In genomic region chr4:154855721-154856479, GRCm38 (mm10) we compare ENCODE assay signal across 8 mouse cellular contexts. TPM values are rescaled to one million over a fixed set of nuclear protein-coding genes. Genes with fewer than 3 reads are reported as not detected.
A peak's percentile ranks its signal among the peaks of the same experiment; 100 is the strongest.
DNase-seq lines count a peak whose midpoint lies in the region; ATAC-seq and TF ChIP-seq lines count a peak whose summit lies in the region.

No protein-coding gene starts in this region.

- H3K4me3 ChIP-seq in cortical plate, adult 2 months (ENCODE audit: insufficient read depth, low read length): peak overlapping the region; percentile 46
- peak overlapping the region; percentile 56 for H3K4me3 ChIP-seq in hindbrain, embryonic 16.5 days (ENCODE audit: low read length)
- peak overlapping the region; percentile 51 for H3K4me3 ChIP-seq in lung, embryonic 16.5 days (ENCODE audit: low read length)

- peak; percentile 96 for ATAC-seq in hindbrain, embryonic 16.5 days
- ATAC-seq in lung, embryonic 16.5 days (ENCODE audit: low read depth): peak; percentile 92

- peak overlapping the region; percentile 82 for H3K9ac ChIP-seq in hindbrain, embryonic 16.5 days (ENCODE audit: low read depth, low read length)
- H3K9ac ChIP-seq in lung, embryonic 16.5 days (ENCODE audit: low read length): peak overlapping the region; percentile 53

- H3K4me1 ChIP-seq in cortical plate, adult 2 months (ENCODE audit: control insufficient read depth, insufficient read depth, low read length): no peaks in the 10 kb centered on the region
- peaks cover 6% of the 10 kb centered on the region; the same call in 1 of the 2 replicates for H3K4me1 ChIP-seq in hindbrain, embryonic 16.5 days (ENCODE audit: control insufficient read depth, insufficient read depth, low read depth, low read length)
- H3K4me1 ChIP-seq in lung, embryonic 16.5 days (replicated peaks; ENCODE audit: control insufficient read depth, insufficient read depth, low read length): peaks cover 3% of the 10 kb centered on the region; the same call in 1 of the 2 replicates

- H3K27ac ChIP-seq in cortical plate, adult 2 months (ENCODE audit: insufficient read depth, low read length): peak overlapping the region; percentile 82
- peak overlapping the region; percentile 90 for H3K27ac ChIP-seq in hindbrain, embryonic 16.5 days (ENCODE audit: low read depth, low read length)
- no peak overlapping the region for H3K27ac ChIP-seq in lung, embryonic 16.5 days (ENCODE audit: low read length)

- peak; percentile 64 for DNase-seq in adrenal gland, adult 8-10 months
- peak; percentile 39 to 59 for DNase-seq in gastrocnemius, adult 8-10 months (ENCODE audit: low spot score in 2 of 2)
- peak; percentile 75 to 87 for DNase-seq in layer of hippocampus, postnatal 25 days (ENCODE audit: extremely low spot score in 1 of 2, low spot score in 1 of 2)
- peak; percentile 83 for DNase-seq in ovary, postnatal 36 days (ENCODE audit: low spot score)
- DNase-seq in urinary bladder, postnatal 36 days (ENCODE audit: low spot score in 2 of 2): peak; percentile 33 to 73

- under 1% methylated on average over 67 of the region's 110 CpGs for WGBS in hindbrain, embryonic 16.5 days
- under 1% methylated on average over 72 of the region's 110 CpGs for WGBS in lung, embryonic 16.5 days

- no peaks in the 10 kb centered on the region for H3K9me3 ChIP-seq in hindbrain, embryonic 16.5 days (ENCODE audit: control insufficient read depth, low read length)
- no peaks in the 10 kb centered on the region for H3K9me3 ChIP-seq in lung, embryonic 16.5 days (ENCODE audit: control insufficient read depth, low read length)

- peak; percentile 45 for TF ChIP-seq CTCF in cortical plate, adult 2 months (IDR thresholded peaks at IDR 0.05; ENCODE audit: extremely low read depth, insufficient read depth, low read length)

- H3K4me2 ChIP-seq in hindbrain, embryonic 16.5 days (ENCODE audit: low read length): peak overlapping the region; percentile 86
- H3K4me2 ChIP-seq in lung, embryonic 16.5 days (ENCODE audit: low read depth, low read length): peak overlapping the region; percentile 94

- no peaks in the 10 kb centered on the region for H3K36me3 ChIP-seq in hindbrain, embryonic 16.5 days (ENCODE audit: control insufficient read depth, insufficient read depth, low read length)
- H3K36me3 ChIP-seq in lung, embryonic 16.5 days (ENCODE audit: control insufficient read depth, insufficient read depth, low read length): no peaks in the 10 kb centered on the region

- TF ChIP-seq POLR2A in cortical plate, adult 2 months (IDR thresholded peaks at IDR 0.05; ENCODE audit: extremely low read depth, insufficient read depth, low read length): peak; percentile 37; the same call in 1 of the 2 replicates

- H3K27me3 ChIP-seq in hindbrain, embryonic 16.5 days (replicated peaks; ENCODE audit: control insufficient read depth, insufficient read depth, low read length): no peaks in the 10 kb centered on the region
- peaks cover 40% of the 10 kb centered on the region for H3K27me3 ChIP-seq in lung, embryonic 16.5 days (ENCODE audit: control insufficient read depth, insufficient read depth, low read depth, low read length)

RNA-seq across cellular contexts. Expression of gene Mmel1, which starts 13.5 kb away (rescaled TPM):
- total RNA-seq in adrenal gland, adult 8-10 months (2022): 1 to 10 TPM in 2 of 4 experiments, under 1 TPM in 2; 0.31 to 4.6 (median 1.5) TPM
- 1.1 and 1.2 TPM in 2 replicates for polyA plus RNA-seq in cortical plate, adult 2 months (2012; rRNA removed)
- not detected for total RNA-seq in gastrocnemius, adult 8-10 months (2022)
- 0.70 and 0.93 TPM in 2 replicates for polyA plus RNA-seq in hindbrain, embryonic 16.5 days (2015; fragmentation: Nextera tagmentation; extraction: Ambion mirVana)
- total RNA-seq in layer of hippocampus, postnatal 25 days (2021): 1 to 10 TPM in 1 of 2 experiments, under 1 TPM in 1; 0.32 to 1.0 TPM
- polyA plus RNA-seq in lung, embryonic 16.5 days (2015; fragmentation: Nextera tagmentation; extraction: Ambion mirVana): 0.15 and 0.35 TPM in 2 replicates

RNA-seq across cellular contexts. Expression of gene Ttc34, which starts 18.6 kb away (rescaled TPM):
- under 1 TPM; 0.38 to 0.63 (median 0.46) TPM for total RNA-seq in adrenal gland, adult 8-10 months (2022)
- polyA plus RNA-seq in cortical plate, adult 2 months (2012; rRNA removed): 2.3 and 2.5 TPM in 2 replicates
- total RNA-seq in gastrocnemius, adult 8-10 months (2022): not detected
- polyA plus RNA-seq in hindbrain, embryonic 16.5 days (2015; fragmentation: Nextera tagmentation; extraction: Ambion mirVana): 2.0 and 2.3 TPM in 2 replicates
- total RNA-seq in layer of hippocampus, postnatal 25 days (2021): 1 to 10 TPM; 3.3 to 3.4 TPM
- 0.19 and 0.21 TPM in 2 replicates for polyA plus RNA-seq in lung, embryonic 16.5 days (2015; fragmentation: Nextera tagmentation; extraction: Ambion mirVana)

RNA-seq across cellular contexts. Expression of gene Fam213b, which starts 43.0 kb away (rescaled TPM):
- total RNA-seq in adrenal gland, adult 8-10 months (2022): 100 to 1,000 TPM in 2 of 4 experiments, 10 to 100 TPM in 2; 21.8 to 161 (median 71.6) TPM
- 152 and 155 TPM in 2 replicates for polyA plus RNA-seq in cortical plate, adult 2 months (2012; rRNA removed)
- total RNA-seq in gastrocnemius, adult 8-10 months (2022): 10 to 100 TPM; 84.8 to 99.7 (median 97.8) TPM
- polyA plus RNA-seq in hindbrain, embryonic 16.5 days (2015; fragmentation: Nextera tagmentation; extraction: Ambion mirVana): 67.8 and 80.1 TPM in 2 replicates
- total RNA-seq in layer of hippocampus, postnatal 25 days (2021): 10 to 100 TPM; 40.9 to 51.7 TPM
- polyA plus RNA-seq in lung, embryonic 16.5 days (2015; fragmentation: Nextera tagmentation; extraction: Ambion mirVana): 31.4 and 34.6 TPM in 2 replicates
